ENCODE assay signal across 9 mouse cellular contexts in genomic region chr11:94970210-94970943, GRCm38 (mm10). TPM values are rescaled to one million over a fixed set of nuclear protein-coding genes. Genes with fewer than 3 reads are reported as not detected.
DNase-seq lines count a peak whose midpoint lies in the region.
"Had no signal": no experiment of that assay in that cellular context is flagged by ENCODE, and none has a peak within 500 bp of the region (broad histone marks: within the 10 kb centered on the region; RNA-seq: fewer than 3 reads in every experiment).

No protein-coding gene starts in this region.

- peak; percentile 93 for DNase-seq in heart, adult 11 months
- DNase-seq in heart, embryonic 10.5 days (ENCODE audit: low spot score): no peak
- DNase-seq in T-cell, adult 2 months (ENCODE audit: low spot score): peak; percentile 48
- DNase-seq in embryo, embryonic 11 days: peak; percentile 80
- DNase-seq in heart, adult 8-10 months (ENCODE audit: low spot score): peak; percentile 72
- peak; percentile 74 to 83 for DNase-seq in kidney, postnatal 36 days
- peak; percentile 66 for DNase-seq in lung, postnatal 25 days (ENCODE audit: low spot score)
- DNase-seq in right cerebral cortex, postnatal 25 days: peak; percentile 70

- peaks cover 34% of the 10 kb centered on the region for H3K4me1 ChIP-seq in heart, embryonic 10.5 days
- H3K4me1 ChIP-seq: limb, embryonic 12.5 days had no signal

- no peak overlapping the region for H3K27ac ChIP-seq in heart, embryonic 10.5 days
- H3K27ac ChIP-seq: limb, embryonic 12.5 days had no signal

- no peak overlapping the region for H3K4me3 ChIP-seq in heart, embryonic 10.5 days
- H3K4me3 ChIP-seq: limb, embryonic 12.5 days had no signal

- 55% methylated on average over 15 of the region's 15 CpGs for WGBS in heart, embryonic 10.5 days

- no peaks in the 10 kb centered on the region; the same call in 1 of the 2 replicates for H3K36me3 ChIP-seq in heart, embryonic 10.5 days
- H3K36me3 ChIP-seq: limb, embryonic 12.5 days had no signal

- no peaks in the 10 kb centered on the region for H3K9me3 ChIP-seq in heart, embryonic 10.5 days
- H3K9me3 ChIP-seq: limb, embryonic 12.5 days had no signal

- peaks cover 28% of the 10 kb centered on the region for H3K27me3 ChIP-seq in heart, embryonic 10.5 days (ENCODE audit: insufficient read depth, poor library complexity, severe bottlenecking)

RNA-seq across cellular contexts. Expression of gene Hils1, which starts 3.0 kb away (rescaled TPM):
- polyA plus RNA-seq in heart, embryonic 10.5 days (2016; fragmentation: Nextera tagmentation; extraction: Ambion mirVana): 0.22 TPM in 1 of 2 replicates, not detected in the other
- not detected for total RNA-seq in heart, adult 8-10 months (2022)
- polyA plus RNA-seq: limb, embryonic 12.5 days had no signal

RNA-seq across cellular contexts. Expression of gene Sgca, which starts 5.8 kb away (rescaled TPM):
- 12.5 and 25.8 TPM in 2 replicates for polyA plus RNA-seq in heart, embryonic 10.5 days (2016; fragmentation: Nextera tagmentation; extraction: Ambion mirVana)
- total RNA-seq in heart, adult 8-10 months (2022): 100 to 1,000 TPM; 202 to 221 (median 208) TPM

RNA-seq across cellular contexts. Expression of gene Ppp1r9b, which starts 20.5 kb away (rescaled TPM):
- polyA plus RNA-seq in heart, embryonic 10.5 days (2016; fragmentation: Nextera tagmentation; extraction: Ambion mirVana): 8.5 and 12.5 TPM in 2 replicates
- total RNA-seq in heart, adult 8-10 months (2022): 10 to 100 TPM; 43.9 to 47.4 (median 45.6) TPM

RNA-seq across cellular contexts. Expression of gene Col1a1, which starts 34.4 kb away (rescaled TPM):
- polyA plus RNA-seq in heart, embryonic 10.5 days (2016; fragmentation: Nextera tagmentation; extraction: Ambion mirVana): 146 and 311 TPM in 2 replicates
- total RNA-seq in heart, adult 8-10 months (2022): 10 to 100 TPM; 23.3 to 50.4 (median 39.8) TPM

RNA-seq across cellular contexts. Expression of gene Samd14, which starts 39.3 kb away (rescaled TPM):
- polyA plus RNA-seq in heart, embryonic 10.5 days (2016; fragmentation: Nextera tagmentation; extraction: Ambion mirVana): 15.1 and 18.8 TPM in 2 replicates
- total RNA-seq in heart, adult 8-10 months (2022): 1 to 10 TPM in 2 of 4 experiments, under 1 TPM in 2; 0.72 to 1.1 (median 0.96) TPM
